Mouse (Mus musculus) embryonic facial prominence, embryonic 12.5 days (tissue): ENCODE data around the gene Gfpt1. TPM values are rescaled to one million over a fixed set of nuclear protein-coding genes. Genes with fewer than 3 reads are reported as not detected.

Experiments
- ATAC-seq: fragments of 200-750 bp; cut with Nextera tagmentation; 2 replicates; pipeline ENCODE4 v1.8.0; 2017; ENCODE audit not compliant: insufficient number of reproducible peaks, insufficient read depth, low FRiP score, low TSS enrichment
- H3K27ac ChIP-seq: fragments of 300-500 bp; sonication (generic); 2 replicates; pipeline ENCODE4 v1.5.1; 2016; ENCODE audit warnings: mild to moderate bottlenecking
- H3K27me3 ChIP-seq: fragments of 300-500 bp; sonication (generic); 2 replicates; pipeline ENCODE4 v1.6.1; 2016; ENCODE audit warnings: mild to moderate bottlenecking, moderate library complexity
- H3K36me3 ChIP-seq: fragments of 300-500 bp; sonication (generic); 2 replicates; pipeline ENCODE4 v1.6.1; 2016; ENCODE audit warnings: mild to moderate bottlenecking
- H3K4me1 ChIP-seq: fragments of 300-500 bp; sonication (generic); 2 replicates; pipeline ENCODE4 v1.6.1; 2016
- H3K4me2 ChIP-seq: fragments of 300-500 bp; sonication (generic); replicated peaks from 2 replicates; pipeline ENCODE4 v1.6.1; 2016; ENCODE audit warnings: mild to moderate bottlenecking, moderate library complexity
- H3K4me3 ChIP-seq: fragments of 300-500 bp; sonication (generic); 2 replicates; pipeline ENCODE4 v1.5.1; 2016; ENCODE audit warnings: mild to moderate bottlenecking
- H3K9ac ChIP-seq: fragments of 300-500 bp; sonication (generic); 2 replicates; pipeline ENCODE4 v1.6.1; 2016; ENCODE audit warnings: mild to moderate bottlenecking, moderate library complexity
- H3K9me3 ChIP-seq: fragments of 300-500 bp; sonication (generic); 2 replicates; pipeline ENCODE4 v1.6.1; 2016; ENCODE audit warnings: mild to moderate bottlenecking, moderate library complexity
- WGBS: fragments of 180-500 bp; shearing (Covaris S2); methylation state at CpG from one replicate; pipeline ENCODE4 v1.1.7; 2016; 5-methylcytosine and 5-hydroxymethylcytosine counted together
- polyA plus RNA-seq: library from polyadenylated mRNA; unstranded; fragments of >200 nt; fragmentation: Nextera tagmentation; extraction: Ambion mirVana; gene quantifications from 2 replicates; pipeline ENCODE4 v1.2.1, GENCODE M21; 2016

Gfpt1 gene
- polyA plus RNA-seq, 1 experiment from 2014 or later, result 23.5 TPM

- Histone ChIP-seq H3K9ac (no peak overlapping the region), H3K4me3 (no peak overlapping the region), H3K4me2 (no peak overlapping the region), H3K9me3 (no peaks in the 10 kb centered on the region), H3K27ac (no peak overlapping the region), H3K4me1 (peaks cover 16% of the 10 kb centered on the region), H3K27me3 (no peaks in the 10 kb centered on the region), H3K36me3 (no peaks in the 10 kb centered on the region)
- ATAC-seq, result no peak
- WGBS, result 93% methylated on average over 6 of the region's 6 CpGs
Measured at GRCm38 (mm10) chr6:87123406-87123805, 80.8 kb downstream of the Gfpt1 start.

- no peak for ATAC-seq
- Histone ChIP-seq H3K4me1 (peaks cover 16% of the 10 kb centered on the region), H3K4me2 (no peak overlapping the region), H3K27ac (no peak overlapping the region), H3K36me3 (no peaks in the 10 kb centered on the region), H3K27me3 (no peaks in the 10 kb centered on the region), H3K4me3 (no peak overlapping the region), H3K9ac (no peak overlapping the region), H3K9me3 (no peaks in the 10 kb centered on the region)
- WGBS, result 86% methylated on average over 4 of the region's 4 CpGs
Measured at GRCm38 (mm10) chr6:87123973-87124372, 81.3 kb downstream of the Gfpt1 start.

- WGBS, result 42% methylated on average over 8 of the region's 8 CpGs
Measured at GRCm38 (mm10) chr6:87127049-87127753, 84.6 kb downstream of the Gfpt1 start.

GRCm38 (mm10) chr6:87129861-87130260, 87.2 kb downstream of the Gfpt1 start:
- ATAC-seq, result no peak
- WGBS, result 92% methylated on average over 8 of the region's 8 CpGs
- H3K4me1 ChIP-seq, result peaks cover 10% of the 10 kb centered on the region

More at GRCm38 (mm10) chr6:87127049-87127753, 84.6 kb downstream of the Gfpt1 start:
- H3K27ac ChIP-seq, result no peak overlapping the region
- H3K9me3 ChIP-seq, result 0 out of 2 replicates have a peak, but pooled peaks cover 4% of the 10 kb centered on the region
- no peaks in the 10 kb centered on the region for H3K27me3 ChIP-seq
- peaks cover 10% of the 10 kb centered on the region for H3K4me1 ChIP-seq
- 0 out of 2 replicates have a peak, but pooled peaks cover 2% of the 10 kb centered on the region for H3K36me3 ChIP-seq
- H3K4me2 ChIP-seq, result no peak overlapping the region
- no peak overlapping the region for H3K4me3 ChIP-seq
- ATAC-seq, result no peak
- no peak overlapping the region for H3K9ac ChIP-seq

GRCm38 (mm10) chr6:87130628-87131027, 88.0 kb downstream of the Gfpt1 start:
- WGBS, result 95% methylated on average over 7 of the region's 7 CpGs

More at GRCm38 (mm10) chr6:87129861-87130260, 87.2 kb downstream of the Gfpt1 start:
- H3K4me3 ChIP-seq, result no peak overlapping the region
- no peak overlapping the region for H3K9ac ChIP-seq
- H3K27me3 ChIP-seq, result no peaks in the 10 kb centered on the region
- no peak overlapping the region for H3K27ac ChIP-seq
- H3K9me3 ChIP-seq, result 0 out of 2 replicates have a peak, but pooled peaks cover 4% of the 10 kb centered on the region
- peaks cover 8% of the 10 kb centered on the region; the same call in 1 of the 2 replicates for H3K36me3 ChIP-seq
- H3K4me2 ChIP-seq, result no peak overlapping the region

GRCm38 (mm10) chr6:87131078-87131477, 88.4 kb downstream of the Gfpt1 start:
- no peak for ATAC-seq
- H3K4me1 ChIP-seq, result peaks cover 10% of the 10 kb centered on the region
- no peak overlapping the region for H3K9ac ChIP-seq
- no peaks in the 10 kb centered on the region for H3K27me3 ChIP-seq
- no peak overlapping the region for H3K4me3 ChIP-seq
- H3K27ac ChIP-seq, result no peak overlapping the region
- no peak overlapping the region for H3K4me2 ChIP-seq
- WGBS, result 71% methylated on average over 1 of the region's 1 CpGs
- H3K36me3 ChIP-seq, result peaks cover 20% of the 10 kb centered on the region
- 0 out of 2 replicates have a peak, but pooled peaks cover 4% of the 10 kb centered on the region for H3K9me3 ChIP-seq

More at GRCm38 (mm10) chr6:87130628-87131027, 88.0 kb downstream of the Gfpt1 start:
- H3K9ac ChIP-seq, result no peak overlapping the region
- no peak overlapping the region for H3K4me2 ChIP-seq
- ATAC-seq, result no peak
- 0 out of 2 replicates have a peak, but pooled peaks cover 4% of the 10 kb centered on the region for H3K9me3 ChIP-seq
- no peak overlapping the region for H3K4me3 ChIP-seq
- H3K4me1 ChIP-seq, result peaks cover 10% of the 10 kb centered on the region
- no peaks in the 10 kb centered on the region for H3K27me3 ChIP-seq
- H3K36me3 ChIP-seq, result peaks cover 16% of the 10 kb centered on the region; the same call in 1 of the 2 replicates
- H3K27ac ChIP-seq, result no peak overlapping the region

GRCm38 (mm10) chr6:87133520-87133919, 90.9 kb downstream of the Gfpt1 start:
- H3K36me3 ChIP-seq, result peaks cover 29% of the 10 kb centered on the region
- H3K4me3 ChIP-seq, result no peak overlapping the region
- no peak overlapping the region for H3K9ac ChIP-seq
- H3K9me3 ChIP-seq, result 0 out of 2 replicates have a peak, but pooled peaks cover 4% of the 10 kb centered on the region
- H3K4me2 ChIP-seq, result no peak overlapping the region
- H3K27ac ChIP-seq, result no peak overlapping the region
- no peaks in the 10 kb centered on the region for H3K4me1 ChIP-seq
- H3K27me3 ChIP-seq, result no peaks in the 10 kb centered on the region
- ATAC-seq, result no peak
- whole genome bisulfite sequencing, result 95% methylated on average over 3 of the region's 3 CpGs

GRCm38 (mm10) chr6:87133966-87134546, 91.4 kb downstream of the Gfpt1 start:
- Histone ChIP-seq H3K9ac (no peak overlapping the region), H3K27me3 (no peaks in the 10 kb centered on the region), H3K4me2 (no peak overlapping the region), H3K36me3 (peaks cover 29% of the 10 kb centered on the region), H3K9me3 (0 out of 2 replicates have a peak, but pooled peaks cover 4% of the 10 kb centered on the region), H3K27ac (no peak overlapping the region), H3K4me3 (no peak overlapping the region), H3K4me1 (no peaks in the 10 kb centered on the region)
- no peak for ATAC-seq
- WGBS, result 82% methylated on average over 12 of the region's 12 CpGs

- Histone ChIP-seq H3K36me3 (peaks cover 27% of the 10 kb centered on the region), H3K4me2 (no peak overlapping the region), H3K27me3 (no peaks in the 10 kb centered on the region), H3K4me1 (peaks cover 4% of the 10 kb centered on the region; the same call in 1 of the 2 replicates), H3K9me3 (no peaks in the 10 kb centered on the region), H3K9ac (no peak overlapping the region), H3K27ac (no peak overlapping the region), H3K4me3 (no peak overlapping the region)
- ATAC-seq, result no peak
- 85% methylated on average over 5 of the region's 5 CpGs for WGBS
Measured at GRCm38 (mm10) chr6:87138479-87138878, 95.8 kb downstream of the Gfpt1 start.

GRCm38 (mm10) chr6:87139796-87140553, 97.3 kb downstream of the Gfpt1 start:
- WGBS, result 76% methylated on average over 12 of the region's 12 CpGs
- Histone ChIP-seq H3K27me3 (no peaks in the 10 kb centered on the region), H3K4me1 (peaks cover 4% of the 10 kb centered on the region; the same call in 1 of the 2 replicates), H3K36me3 (peaks cover 20% of the 10 kb centered on the region), H3K9ac (no peak overlapping the region), H3K4me2 (no peak overlapping the region), H3K4me3 (no peak overlapping the region), H3K27ac (no peak overlapping the region), H3K9me3 (no peaks in the 10 kb centered on the region)
- ATAC-seq, result no peak
